Mouse (Mus musculus): ENCODE data around the gene Bik. TPM values are rescaled to one million over a fixed set of nuclear protein-coding genes. Genes with fewer than 3 reads are reported as not detected.

The Bik gene
- polyA plus RNA-seq, 1 experiment = 0.71 TPM

DNA sequence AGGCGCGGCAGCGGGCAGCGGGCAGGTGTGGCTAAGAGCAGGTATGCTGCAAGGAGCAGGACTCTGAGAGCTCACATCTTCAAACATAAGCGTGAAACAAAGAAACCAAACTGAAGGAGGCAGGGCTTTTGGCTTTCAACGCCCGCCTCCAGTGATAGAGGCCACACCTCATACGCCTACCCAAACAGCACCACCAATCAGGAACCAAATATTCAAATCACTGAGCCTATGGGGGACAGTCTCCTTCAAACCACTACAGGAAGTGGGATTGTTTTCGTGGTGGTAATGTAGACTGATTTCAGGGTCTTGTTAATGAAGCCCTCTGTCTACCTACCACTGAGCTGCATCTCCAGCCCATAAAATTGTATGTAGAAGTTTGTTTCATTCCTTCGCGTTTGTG lies 43.0 kb downstream of the Bik start:
- TF ChIP-seq CTCF (IDR thresholded peaks at IDR 0.05; ENCODE audit: borderline replicate concordance, extremely low read depth, insufficient read depth, insufficient read length) (no peak), POLR2A (IDR thresholded peaks at IDR 0.05; ENCODE audit: borderline replicate concordance, extremely low read depth, insufficient read depth, insufficient read length, poor library complexity, severe bottlenecking) (no peak)

DNA sequence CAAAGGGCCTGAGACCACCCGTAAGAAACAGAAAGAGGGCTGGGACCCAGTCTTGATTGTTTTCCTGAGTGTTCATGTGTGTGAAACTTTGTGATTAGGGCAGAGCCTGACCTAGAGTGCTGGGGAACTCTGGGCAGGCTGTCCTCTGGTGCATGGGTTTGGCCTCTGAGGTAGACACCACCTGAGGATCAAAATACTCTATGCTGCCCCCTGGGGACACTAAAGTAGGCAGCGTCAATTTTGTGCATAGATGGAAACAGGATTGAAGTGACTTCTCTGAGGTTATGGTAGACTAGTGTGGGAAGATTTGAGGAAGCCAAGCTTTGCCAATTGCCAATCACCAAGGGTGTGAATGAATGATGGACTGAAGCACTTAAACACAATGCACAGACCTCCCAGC lies 44.0 kb downstream of the Bik start:
- no peak for DNase-seq (ENCODE audit: low read depth)
- TF ChIP-seq CTCF (IDR thresholded peaks at IDR 0.05; ENCODE audit: borderline replicate concordance, extremely low read depth, insufficient read depth, insufficient read length) (peak; percentile 8; the same call in 1 of the 2 replicates), POLR2A (IDR thresholded peaks at IDR 0.05; ENCODE audit: borderline replicate concordance, extremely low read depth, insufficient read depth, insufficient read length, poor library complexity, severe bottlenecking) (no peak)

More for the DNA sequence above, 43.0 kb downstream of the Bik start:
- DNase-seq (ENCODE audit: low read depth) = no peak

DNA sequence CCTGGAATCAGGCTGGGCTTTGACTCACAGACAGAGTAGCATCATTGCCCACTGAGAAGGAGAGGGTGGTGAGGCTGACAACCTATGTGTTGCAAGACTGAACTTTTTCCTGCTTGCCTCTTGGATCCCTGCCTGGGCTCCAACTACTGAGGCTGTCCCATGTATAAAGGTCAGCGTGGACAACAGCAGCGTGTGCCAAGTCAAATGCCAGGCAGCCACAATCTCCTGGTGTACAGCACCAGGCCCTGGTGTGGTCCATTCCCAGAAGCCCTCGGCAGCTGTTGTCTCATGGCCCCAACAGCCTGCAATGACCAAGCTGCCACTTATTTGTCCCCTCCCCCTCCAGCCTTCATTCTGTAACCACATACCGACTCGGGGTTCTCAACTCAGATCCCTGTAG lies 45.0 kb downstream of the Bik start:
- DNase-seq (ENCODE audit: low read depth) = no peak
- TF ChIP-seq POLR2A (IDR thresholded peaks at IDR 0.05; ENCODE audit: borderline replicate concordance, extremely low read depth, insufficient read depth, insufficient read length, poor library complexity, severe bottlenecking) (no peak), CTCF (IDR thresholded peaks at IDR 0.05; ENCODE audit: borderline replicate concordance, extremely low read depth, insufficient read depth, insufficient read length) (no peak)

DNA sequence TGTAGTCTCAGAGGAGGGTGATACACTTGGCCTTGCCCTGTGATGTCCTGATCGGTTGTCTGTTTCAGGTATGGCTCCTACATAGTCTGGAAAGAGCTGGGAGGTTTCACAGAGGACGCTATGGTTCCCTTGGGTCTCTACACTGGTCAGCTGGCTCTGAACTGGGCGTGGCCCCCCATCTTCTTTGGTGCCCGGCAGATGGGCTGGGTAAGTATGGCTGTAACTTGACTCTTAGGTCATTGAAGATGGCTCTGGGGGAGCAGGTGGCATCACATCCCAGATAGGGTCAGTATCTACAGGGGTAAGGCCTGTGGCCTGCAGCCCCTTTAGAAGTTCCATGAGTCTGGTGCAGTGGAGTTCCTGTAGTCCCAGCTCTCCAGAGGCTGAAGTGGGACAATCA lies 45.5 kb downstream of the Bik start:
- DNase-seq (ENCODE audit: low read depth) = no peak
- TF ChIP-seq POLR2A (IDR thresholded peaks at IDR 0.05; ENCODE audit: borderline replicate concordance, extremely low read depth, insufficient read depth, insufficient read length, poor library complexity, severe bottlenecking) (no peak), CTCF (IDR thresholded peaks at IDR 0.05; ENCODE audit: borderline replicate concordance, extremely low read depth, insufficient read depth, insufficient read length) (no peak)

DNA sequence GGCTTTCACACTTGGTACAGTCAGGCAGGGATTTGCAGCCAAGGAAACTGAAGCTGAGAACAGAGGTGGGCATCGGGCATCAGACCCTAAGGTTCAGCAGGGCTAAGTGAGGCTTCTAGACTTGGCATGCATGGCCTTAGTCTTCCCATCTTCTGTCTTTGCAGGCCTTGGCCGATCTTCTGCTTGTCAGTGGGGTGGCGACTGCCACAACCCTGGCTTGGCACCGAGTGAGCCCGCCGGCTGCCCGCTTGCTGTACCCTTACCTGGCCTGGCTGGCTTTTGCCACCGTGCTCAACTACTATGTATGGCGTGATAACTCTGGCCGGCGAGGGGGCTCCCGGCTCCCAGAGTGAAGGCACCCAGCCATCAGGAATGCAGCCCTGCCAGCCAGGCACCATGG lies 46.9 kb downstream of the Bik start:
- TF ChIP-seq POLR2A (IDR thresholded peaks at IDR 0.05; ENCODE audit: borderline replicate concordance, extremely low read depth, insufficient read depth, insufficient read length, poor library complexity, severe bottlenecking) (no peak), CTCF (IDR thresholded peaks at IDR 0.05; ENCODE audit: borderline replicate concordance, extremely low read depth, insufficient read depth, insufficient read length) (no peak)

DNA sequence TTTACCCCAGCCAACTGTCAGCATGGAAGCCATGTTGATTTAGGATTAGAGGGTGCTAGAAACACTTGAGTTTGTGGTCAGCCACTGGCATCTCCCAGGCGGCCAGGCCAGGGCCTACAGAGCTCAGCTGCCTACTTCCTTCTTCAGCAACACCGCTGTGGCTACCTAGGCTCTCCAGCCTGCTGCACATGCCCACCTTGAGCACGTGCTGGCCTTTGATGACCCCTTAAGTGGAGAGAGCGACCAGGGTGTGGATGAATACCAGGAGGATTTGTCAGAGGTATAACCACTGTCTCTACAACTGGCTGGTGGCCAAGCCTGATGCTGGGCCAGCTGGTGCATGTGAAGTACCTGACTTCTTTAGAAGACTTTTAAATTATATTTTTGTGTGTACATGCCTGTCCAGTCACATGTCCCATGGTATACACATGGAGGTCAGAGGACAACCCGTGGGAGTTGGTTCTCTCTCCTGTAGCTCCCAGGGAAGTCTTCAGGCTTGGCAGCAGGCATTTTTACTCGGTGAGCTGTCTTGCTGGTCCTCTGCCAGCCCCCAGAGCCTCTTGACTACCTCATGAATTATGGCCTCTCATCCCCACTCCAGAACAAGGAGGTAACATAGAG lies 48.2 kb downstream of the Bik start:
- TF ChIP-seq CTCF (IDR thresholded peaks at IDR 0.05; ENCODE audit: borderline replicate concordance, extremely low read depth, insufficient read depth, insufficient read length) (no peak), POLR2A (IDR thresholded peaks at IDR 0.05; ENCODE audit: borderline replicate concordance, extremely low read depth, insufficient read depth, insufficient read length, poor library complexity, severe bottlenecking) (no peak)
- no peak for DNase-seq (ENCODE audit: low read depth)

More for the DNA sequence above, 46.9 kb downstream of the Bik start:
- DNase-seq (ENCODE audit: low read depth) = no peak

DNA sequence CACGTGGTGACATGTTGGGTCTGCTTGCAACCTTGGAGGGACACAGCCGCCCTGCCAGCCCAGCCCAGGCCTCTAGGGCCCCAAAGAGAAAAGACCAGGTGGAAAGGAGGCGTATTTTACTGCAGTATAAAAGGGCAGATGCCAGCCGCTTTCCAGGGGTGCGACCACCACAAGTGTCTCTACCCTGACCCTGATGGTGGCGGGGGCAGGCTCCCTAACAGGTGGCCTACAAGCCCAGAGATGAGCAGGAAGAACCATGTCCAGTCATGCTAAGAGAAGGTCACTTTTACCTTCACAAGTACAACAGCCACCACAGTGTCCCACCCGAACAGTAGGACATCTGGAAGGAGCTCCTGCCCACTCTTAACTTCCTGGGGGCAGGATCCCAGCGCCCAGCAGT lies 48.9 kb downstream of the Bik start:
- DNase-seq (ENCODE audit: low read depth) = no peak
- TF ChIP-seq POLR2A (IDR thresholded peaks at IDR 0.05; ENCODE audit: borderline replicate concordance, extremely low read depth, insufficient read depth, insufficient read length, poor library complexity, severe bottlenecking) (no peak), CTCF (IDR thresholded peaks at IDR 0.05; ENCODE audit: borderline replicate concordance, extremely low read depth, insufficient read depth, insufficient read length) (no peak)

DNA sequence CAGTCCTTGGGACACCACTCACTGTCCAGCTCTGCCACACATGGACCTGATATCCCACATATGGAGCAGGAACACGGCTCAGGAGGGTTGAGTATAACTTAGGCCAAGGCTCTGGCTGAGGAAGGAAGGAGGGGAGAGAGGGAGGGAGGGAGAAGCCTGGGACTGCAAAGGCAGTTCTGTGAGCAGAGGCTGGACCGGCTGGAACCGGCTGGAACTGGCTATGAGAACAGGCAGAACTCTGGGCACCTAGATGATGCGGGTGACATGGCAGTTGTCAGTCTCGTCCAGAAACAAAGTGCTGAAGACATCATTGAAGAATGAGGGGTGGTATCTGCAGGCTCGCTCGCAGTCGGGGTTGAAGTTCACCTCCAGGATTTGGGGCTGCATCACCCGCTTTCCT lies 50.0 kb downstream of the Bik start:
- no peak for TF ChIP-seq CTCF (IDR thresholded peaks at IDR 0.05; ENCODE audit: borderline replicate concordance, extremely low read depth, insufficient read depth, insufficient read length)
- TF ChIP-seq POLR2A (IDR thresholded peaks at IDR 0.05; ENCODE audit: borderline replicate concordance, extremely low read depth, insufficient read depth, insufficient read length, poor library complexity, severe bottlenecking) = no peak
- DNase-seq (ENCODE audit: low read depth) = no peak

DNA sequence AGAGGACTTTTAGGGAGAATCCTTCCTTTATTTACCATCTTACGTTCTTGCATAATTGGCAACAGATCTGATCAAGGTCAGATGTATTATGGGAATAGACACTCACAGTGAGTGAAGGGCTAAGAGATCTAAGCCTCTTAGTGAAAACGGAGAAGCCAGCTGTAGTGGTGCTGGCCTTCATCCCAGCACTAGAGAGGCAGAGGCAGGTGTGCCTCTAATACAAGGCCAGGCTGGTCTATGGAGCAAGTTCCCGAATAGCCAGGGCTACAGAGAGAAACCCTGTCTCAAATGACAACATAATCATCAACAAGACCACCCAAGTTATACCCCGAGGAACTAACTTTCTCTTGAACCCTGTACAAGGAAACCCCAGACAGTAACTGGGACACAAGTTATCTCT lies 56.3 kb downstream of the Bik start:
- no peak for DNase-seq (ENCODE audit: low read depth)
- no peak for TF ChIP-seq POLR2A (IDR thresholded peaks at IDR 0.05; ENCODE audit: borderline replicate concordance, extremely low read depth, insufficient read depth, insufficient read length, poor library complexity, severe bottlenecking)
- no peak for TF ChIP-seq CTCF (IDR thresholded peaks at IDR 0.05; ENCODE audit: borderline replicate concordance, extremely low read depth, insufficient read depth, insufficient read length)

DNA sequence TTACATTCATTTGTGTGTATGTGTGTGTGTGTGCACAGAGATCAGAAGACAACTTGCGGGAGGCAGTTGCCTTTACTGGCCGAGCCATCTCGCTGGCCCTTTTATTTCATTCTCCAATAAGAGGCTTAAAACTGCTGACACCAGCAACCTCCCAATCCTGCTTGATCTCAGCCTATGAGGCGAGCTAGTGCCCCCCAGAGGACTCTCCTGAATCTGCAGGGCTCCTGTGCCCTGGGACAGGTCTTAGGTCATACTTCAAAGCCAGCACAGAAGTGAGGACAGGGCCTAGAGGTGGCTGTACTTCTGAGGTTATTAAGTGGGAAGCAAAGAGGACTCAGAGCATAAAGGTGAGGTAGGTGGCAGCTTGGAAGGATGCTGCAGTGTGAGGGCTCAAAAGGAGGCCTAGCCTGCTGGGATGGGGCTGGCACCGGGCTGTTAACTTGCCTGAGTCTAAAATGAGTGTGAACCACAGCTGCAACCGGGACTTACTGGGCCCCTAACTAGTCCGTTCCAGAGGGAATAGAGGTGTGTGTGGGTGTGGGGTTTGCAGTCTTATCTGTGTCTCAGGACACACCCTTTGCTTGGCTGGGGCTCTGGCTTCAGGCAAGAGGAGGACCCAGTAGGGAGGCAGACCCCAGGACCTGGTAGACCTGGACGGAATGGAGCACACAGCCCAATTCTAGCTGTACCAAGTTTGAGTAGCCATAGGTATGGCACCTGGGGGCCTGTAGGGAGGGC lies 56.9 kb downstream of the Bik start:
- peak; percentile 26 for DNase-seq (ENCODE audit: low read depth)

DNA sequence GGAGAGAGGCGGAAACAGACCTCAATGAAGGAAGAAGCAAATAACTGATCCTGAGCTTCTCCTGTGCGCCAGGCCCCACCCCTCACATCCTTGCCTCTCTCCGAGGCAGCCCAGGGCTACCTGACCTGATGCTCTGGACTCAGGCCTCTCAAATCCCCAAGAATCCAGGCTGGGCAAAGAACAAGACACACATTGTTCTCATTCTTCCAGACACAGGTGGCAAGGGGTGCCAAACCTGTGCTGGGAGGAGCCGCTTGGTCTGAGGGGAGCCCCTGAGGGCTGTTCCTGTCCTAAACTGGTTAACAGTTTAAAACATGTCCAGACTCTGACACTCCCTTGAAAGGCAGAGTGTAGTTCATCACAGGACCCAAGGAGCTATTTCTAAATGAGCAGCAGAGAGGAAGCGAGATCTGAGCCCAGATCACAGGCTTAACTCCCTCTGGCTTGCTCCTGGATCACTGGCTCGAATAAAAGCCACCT lies 58.1 kb downstream of the Bik start:
- TF ChIP-seq CTCF (IDR thresholded peaks at IDR 0.05; ENCODE audit: borderline replicate concordance, extremely low read depth, insufficient read depth, insufficient read length) (no peak), POLR2A (IDR thresholded peaks at IDR 0.05; ENCODE audit: borderline replicate concordance, extremely low read depth, insufficient read depth, insufficient read length, poor library complexity, severe bottlenecking) (no peak)

More for the DNA sequence above, 56.9 kb downstream of the Bik start:
- TF ChIP-seq CTCF (IDR thresholded peaks at IDR 0.05; ENCODE audit: borderline replicate concordance, extremely low read depth, insufficient read depth, insufficient read length) = peak; percentile 43; the same call in 1 of the 2 replicates
- TF ChIP-seq POLR2A (IDR thresholded peaks at IDR 0.05; ENCODE audit: borderline replicate concordance, extremely low read depth, insufficient read depth, insufficient read length, poor library complexity, severe bottlenecking) = no peak

DNA sequence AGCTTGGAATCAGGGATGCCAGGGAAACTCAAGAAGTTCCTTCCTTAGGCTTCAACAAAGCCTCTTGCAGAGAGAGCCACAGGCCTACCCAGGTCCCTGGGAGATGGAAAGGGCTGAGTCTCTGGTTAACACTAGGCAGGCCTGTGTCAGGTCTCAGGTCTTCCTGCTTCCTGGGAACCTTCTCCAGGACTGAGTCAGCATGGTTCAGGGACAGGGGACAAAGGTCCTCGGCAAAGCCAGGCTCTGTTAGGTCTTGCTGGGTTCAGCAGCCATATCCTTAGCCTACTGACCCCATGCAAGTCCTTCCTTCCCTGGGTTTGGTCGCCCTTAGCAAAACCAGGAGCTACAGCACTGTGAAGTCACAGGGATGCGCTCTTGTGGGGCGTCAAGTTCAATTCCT lies 64.2 kb downstream of the Bik start:
- no peak for TF ChIP-seq CTCF (IDR thresholded peaks at IDR 0.05; ENCODE audit: borderline replicate concordance, extremely low read depth, insufficient read depth, insufficient read length)
- no peak for TF ChIP-seq POLR2A (IDR thresholded peaks at IDR 0.05; ENCODE audit: borderline replicate concordance, extremely low read depth, insufficient read depth, insufficient read length, poor library complexity, severe bottlenecking)

More for the DNA sequence above, 58.1 kb downstream of the Bik start:
- no peak for DNase-seq (ENCODE audit: low read depth)

More for the DNA sequence above, 64.2 kb downstream of the Bik start:
- DNase-seq (ENCODE audit: low read depth) = no peak

All from brain, embryonic 14.5 days (tissue).